Mouse (Mus musculus) CH12.LX (cell line): ENCODE measurements at regions not wholly inside any gene's neighbourhood (a gene's known extent, or its start where the extent isn't known, plus 50 kb on each side); places are given as distances from the start of the nearest gene placed in this dataset.

ENCODE experiments used
- CTCF ChIP-seq, 2 experiments: IDR thresholded peaks in 1 of 2; conservative IDR thresholded peaks in 1 of 2; 2 replicates each; pipeline ENCODE4 v1.5.1; 2011 to 2012; ENCODE audit warnings: low read depth in 2 of 2, low read length in 2 of 2, improper control_type of control experiment in 1 of 2, inconsistent platforms in 1 of 2, mild to moderate bottlenecking in 1 of 2, moderate library complexity in 1 of 2
- E2F4 ChIP-seq: IDR thresholded peaks from 2 replicates; pipeline ENCODE4 v1.6.1; 2011; ENCODE audit warnings: low read depth, low read length, improper control_type of control experiment; ENCODE audit not compliant: insufficient replicate concordance
- EP300 ChIP-seq: IDR thresholded peaks from 2 replicates; pipeline ENCODE4 v1.6.1; 2011; ENCODE audit warnings: low read length, improper control_type of control experiment
- IRF4 ChIP-seq: IDR thresholded peaks from 2 replicates; pipeline ENCODE4 v1.6.1; 2014; ENCODE audit warnings: low read depth, mild to moderate bottlenecking, inconsistent platforms, low read length, improper control_type of control experiment
- KAT2A ChIP-seq: IDR thresholded peaks from 2 replicates; pipeline ENCODE4 v1.6.1; 2012; ENCODE audit warnings: low read length, improper control_type of control experiment, inconsistent platforms; ENCODE audit not compliant: insufficient replicate concordance
- MAFK ChIP-seq: IDR thresholded peaks from 2 replicates; pipeline ENCODE4 v1.6.1; 2011; ENCODE audit warnings: low read length, improper control_type of control experiment; ENCODE audit not compliant: insufficient replicate concordance
- MXI1 ChIP-seq: IDR thresholded peaks from 2 replicates; pipeline ENCODE4 v1.6.1; 2011; ENCODE audit warnings: mild to moderate bottlenecking, low read depth, low read length, improper control_type of control experiment
- POLR2A ChIP-seq: IDR thresholded peaks from 2 replicates; pipeline ENCODE4 v1.6.1; 2011; ENCODE audit warnings: low read depth, mild to moderate bottlenecking, improper control_type of control experiment, low read length
- SIN3A ChIP-seq: IDR thresholded peaks from 2 replicates; pipeline ENCODE4 v1.6.1; 2012; ENCODE audit warnings: low read length, improper control_type of control experiment, inconsistent platforms
- TBP ChIP-seq: conservative IDR thresholded peaks from 2 replicates; pipeline ENCODE4 v1.6.1; 2011; ENCODE audit warnings: low read depth, low read length, improper control_type of control experiment
- TCF12 ChIP-seq: IDR thresholded peaks from 2 replicates; pipeline ENCODE4 v1.6.1; 2014; ENCODE audit warnings: low read depth, mild to moderate bottlenecking, inconsistent platforms, low read length, improper control_type of control experiment
- USF2 ChIP-seq: conservative IDR thresholded peaks from 2 replicates; pipeline ENCODE4 v1.6.1; 2011; ENCODE audit warnings: low read depth, low read length, improper control_type of control experiment
- ZC3H11A ChIP-seq: IDR thresholded peaks from 2 replicates; pipeline ENCODE4 v1.6.1; 2012; ENCODE audit warnings: low read depth, mild to moderate bottlenecking, inconsistent platforms, low read length, improper control_type of control experiment
- ZMIZ1 ChIP-seq: IDR thresholded peaks from 2 replicates; pipeline ENCODE4 v1.6.1; 2012; ENCODE audit warnings: low read depth, mild to moderate bottlenecking, inconsistent platforms, low read length, improper control_type of control experiment

DNA sequence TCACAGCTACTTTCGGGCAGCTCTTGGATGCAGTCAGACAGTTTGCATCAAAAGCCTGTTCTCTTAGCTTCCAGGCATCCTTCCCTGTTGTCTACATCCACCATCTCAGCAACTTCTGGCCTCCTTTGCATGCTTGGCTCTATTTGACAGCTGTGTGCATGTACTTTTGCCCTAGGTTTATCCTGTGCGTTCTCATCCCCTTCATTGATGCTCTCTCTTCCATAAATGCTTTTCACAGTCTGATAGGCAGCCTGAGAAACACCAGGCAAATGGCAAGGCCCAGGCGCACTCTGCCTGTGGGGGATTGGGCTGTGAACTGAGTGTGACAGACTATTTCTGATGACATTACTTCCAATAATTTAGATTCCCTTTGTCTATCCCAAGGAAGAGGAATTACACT is 364.9 kb upstream of the Dcn start:
- no peak for TF ChIP-seq MXI1
- TF ChIP-seq EP300 = no peak
- TF ChIP-seq KAT2A = no peak
- TF ChIP-seq SIN3A = no peak
- TF ChIP-seq CTCF (conservative IDR thresholded peaks at IDR 0.05 in 1 of 2, IDR thresholded peaks at IDR 0.05 in 1 of 2; ENCODE audit: low read depth in 2 of 2, low read length in 2 of 2) = no peak
- TF ChIP-seq IRF4 = no peak
- TF ChIP-seq POLR2A = no peak
- no peak for TF ChIP-seq ZC3H11A
- TF ChIP-seq USF2 = no peak
- TF ChIP-seq MAFK = no peak
- no peak for TF ChIP-seq TCF12
- no peak for TF ChIP-seq E2F4
- TF ChIP-seq ZMIZ1 = no peak
- TF ChIP-seq TBP = no peak
